Mouse (Mus musculus) kidney, adult 8-10 months (tissue): ENCODE results near the gene Rrh.

Source experiments
- DNase-seq, 2 experiments: peaks; one replicate each; pipeline ENCODE4 v3.0.0; 2022

The Rrh gene

DNA sequence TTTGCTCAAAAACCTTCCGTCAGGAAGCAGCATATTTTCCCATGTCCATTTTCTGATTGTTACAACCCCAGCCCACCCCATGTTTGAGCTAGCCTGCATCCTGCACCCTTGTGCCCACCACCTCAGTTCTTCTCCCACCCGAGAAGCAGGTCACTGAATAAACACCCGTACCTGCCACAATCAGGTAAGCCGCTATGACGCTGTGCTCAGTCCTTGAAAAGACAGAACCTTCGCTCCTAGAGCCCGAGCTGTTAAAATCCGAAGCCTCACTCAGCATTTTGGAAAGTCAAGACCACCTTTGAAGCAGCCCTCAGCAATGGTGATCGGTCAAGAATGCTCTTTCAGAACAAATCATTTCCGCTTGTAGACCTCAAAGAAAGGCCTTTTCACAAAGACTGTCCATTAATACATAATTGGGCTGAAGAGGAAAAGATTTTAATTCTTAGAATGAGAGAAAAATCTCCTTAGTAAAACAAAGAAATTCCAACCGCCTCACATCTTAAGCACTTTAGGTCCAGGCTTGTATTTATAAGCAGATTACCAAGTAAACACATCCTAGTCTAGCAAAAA lies at the start of gene Rrh:
TSS of gene Rrh (minus strand) at position 382 of the 570 bp plus-strand sequence.
- no peak for DNase-seq

DNA sequence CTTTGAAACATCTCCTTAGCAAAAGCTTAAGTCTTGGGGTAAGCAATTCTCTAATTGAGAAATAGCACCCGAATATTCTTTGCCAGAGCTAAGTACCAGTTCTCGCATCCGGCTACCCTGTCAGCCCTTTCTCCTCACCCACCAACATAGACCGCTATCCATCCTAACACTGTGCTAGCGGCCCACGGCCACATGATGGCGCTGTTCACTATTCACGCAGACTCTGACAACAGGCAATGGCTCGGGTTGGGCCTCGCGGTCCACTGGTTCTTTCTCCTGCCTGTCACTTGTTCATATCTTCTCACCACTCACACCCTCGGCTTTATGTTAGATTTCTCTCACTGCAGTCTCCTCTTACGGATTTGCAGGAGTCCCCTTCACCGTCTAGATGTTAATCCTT lies 41.3 kb upstream of the Rrh start:
- peak; percentile 26 to 56 for DNase-seq

DNA sequence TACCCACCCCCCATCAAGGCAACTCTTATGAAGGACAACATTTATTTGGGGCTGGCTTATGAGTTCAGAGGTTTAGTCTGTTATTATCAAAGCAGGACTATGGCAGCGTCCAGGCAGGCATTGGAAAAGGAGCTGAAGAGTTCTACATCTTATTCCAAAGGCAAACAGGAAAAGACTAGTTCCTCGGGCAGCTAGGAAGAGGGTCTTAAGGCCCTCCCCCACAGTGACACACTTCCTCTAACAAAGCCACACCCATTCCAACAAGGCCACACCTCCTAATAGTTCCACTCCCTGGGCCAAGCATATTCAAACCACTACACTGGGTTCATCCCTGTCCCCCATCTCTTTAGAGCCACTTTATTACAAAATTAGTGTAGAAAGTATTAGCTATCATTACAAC lies 40.2 kb upstream of the Rrh start:
- DNase-seq: no peak

DNA sequence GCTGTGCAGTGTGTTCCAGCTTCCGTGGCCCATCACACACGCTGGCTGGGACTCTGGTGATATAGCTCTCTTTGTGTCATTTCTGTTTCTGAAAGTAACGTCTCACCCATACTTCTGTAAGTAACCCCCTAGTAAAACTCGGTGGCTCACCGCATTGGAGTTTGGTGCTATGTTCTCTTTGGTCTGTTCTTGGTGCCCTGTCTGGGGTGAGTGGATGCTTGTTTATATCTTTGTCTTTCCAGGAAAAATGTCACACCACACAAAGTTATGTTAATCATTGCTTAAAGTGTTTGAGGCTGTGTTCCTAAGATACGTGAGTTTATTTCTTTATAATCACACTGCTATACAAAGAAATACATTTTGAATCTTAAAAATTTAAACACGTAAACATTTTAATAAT lies 24.5 kb upstream of the Rrh start:
- DNase-seq: no peak

DNA sequence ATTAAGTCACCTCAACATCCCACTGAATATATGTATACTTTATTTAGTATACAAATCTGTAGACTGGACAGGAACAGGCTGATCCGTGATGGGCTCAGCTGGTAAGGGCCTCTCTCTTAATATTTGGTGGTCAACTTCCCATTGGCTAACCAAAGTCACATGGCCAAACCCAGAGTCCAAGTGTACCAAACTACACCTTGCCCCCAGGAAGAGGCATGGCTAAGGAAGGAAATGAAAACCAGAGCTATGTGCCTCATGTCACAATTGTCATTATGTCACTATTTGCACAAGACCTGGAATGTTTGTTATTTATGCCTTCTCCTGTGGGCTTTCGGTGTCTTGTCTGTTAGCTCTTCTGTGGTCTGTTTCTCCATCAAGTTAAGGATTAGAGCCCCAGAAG lies 23.5 kb upstream of the Rrh start:
- DNase-seq: no peak

DNA sequence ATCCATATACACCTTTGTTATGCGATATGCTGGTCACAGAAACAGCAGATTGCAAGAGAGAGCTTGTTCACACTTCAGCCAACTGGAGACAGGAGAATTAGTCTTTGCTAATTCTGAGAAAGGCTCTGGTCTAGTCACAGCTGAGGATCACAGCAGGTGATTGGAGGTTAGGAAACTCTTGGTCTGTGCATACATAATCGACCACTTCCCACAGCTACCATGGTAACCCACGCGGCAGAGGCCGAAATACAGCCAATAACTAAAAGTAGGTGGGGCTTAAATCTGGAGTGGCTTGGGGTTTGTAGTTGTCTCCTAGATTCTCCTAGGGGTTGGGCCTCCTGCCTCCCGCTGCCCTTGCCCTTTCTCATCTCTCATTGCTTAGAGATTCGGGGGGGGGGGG lies 15.6 kb upstream of the Rrh start:
- DNase-seq: no peak

DNA sequence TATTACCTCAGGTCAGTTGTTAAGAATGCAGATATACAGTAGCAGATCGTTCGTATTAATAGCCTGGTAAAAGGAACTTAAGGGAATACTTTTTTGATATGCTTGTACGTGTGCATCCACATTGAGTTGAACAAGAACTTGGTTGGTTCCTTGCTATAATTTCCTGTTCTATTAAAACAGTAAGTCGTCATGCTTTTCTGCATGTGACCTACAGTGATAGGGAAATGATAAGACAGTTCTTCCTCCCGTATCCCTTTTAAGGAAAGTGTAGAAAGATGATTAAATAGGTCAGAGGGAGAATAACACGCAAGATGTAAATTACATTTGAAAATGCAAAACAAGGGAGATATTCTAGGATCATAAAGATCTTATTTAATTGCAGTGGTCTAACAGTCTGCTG lies 14.6 kb upstream of the Rrh start:
- no peak for DNase-seq

DNA sequence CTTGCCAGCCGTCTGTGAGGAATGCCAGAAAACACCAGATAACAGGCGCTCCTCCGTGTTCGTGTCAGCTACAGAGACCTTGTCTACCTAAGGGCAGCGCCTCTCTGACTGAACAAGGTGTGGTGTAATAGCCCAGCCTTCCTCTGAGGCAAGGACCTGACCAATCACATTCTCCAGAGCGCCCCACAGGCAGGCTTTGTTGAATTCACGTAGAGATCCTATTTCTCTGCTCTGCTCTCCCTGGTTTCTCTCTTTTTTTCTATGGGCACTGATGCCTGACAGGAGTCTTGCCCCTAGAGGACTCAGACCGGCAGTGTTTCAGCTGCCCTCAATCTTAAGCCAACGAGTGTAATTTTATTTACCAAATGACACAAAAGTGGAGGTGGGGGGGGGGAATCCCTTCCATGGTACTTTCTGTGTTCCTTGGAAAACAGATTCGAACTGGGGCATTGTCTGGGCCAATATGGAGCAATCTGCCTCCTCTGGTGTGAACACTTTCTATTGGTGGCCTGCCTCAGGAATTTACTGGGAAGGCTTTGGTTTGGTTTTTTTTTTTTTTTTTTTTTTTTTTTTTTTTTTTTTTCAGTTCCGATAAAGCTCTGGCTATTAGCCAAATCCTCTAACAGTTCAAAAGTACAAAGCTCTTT lies 13.8 kb upstream of the Rrh start:
- peak; percentile 46 to 67 for DNase-seq

DNA sequence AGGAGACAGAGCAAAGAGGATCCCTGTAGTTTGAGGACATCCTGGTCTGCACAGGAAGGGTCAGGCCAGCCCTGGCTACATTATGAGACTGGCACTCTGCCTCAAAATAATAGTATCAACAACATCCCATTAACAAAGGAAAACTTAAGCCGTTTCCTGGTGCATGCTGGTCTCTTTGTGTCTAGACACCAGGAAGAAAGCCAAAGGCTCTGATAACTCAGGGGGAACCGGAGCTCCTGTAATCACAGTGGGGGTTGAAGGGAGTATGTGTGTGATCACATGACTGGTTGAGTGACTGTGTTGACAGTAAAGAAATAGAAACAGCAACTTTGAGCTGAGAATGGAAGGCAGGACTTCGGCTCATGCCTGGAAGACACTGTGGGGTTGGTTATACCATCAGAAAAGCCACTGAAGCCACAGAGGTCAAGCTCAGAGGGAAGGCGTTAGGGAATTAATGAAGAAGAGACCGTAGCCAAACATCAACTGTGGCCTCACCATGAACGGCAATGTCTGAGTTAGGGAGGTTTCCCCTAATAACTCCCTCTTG lies 13.1 kb upstream of the Rrh start, which contains the start of gene Cfi:
TSS of gene Cfi (plus strand) at position 497 of the 547 bp plus-strand sequence.
- no peak for DNase-seq

DNA sequence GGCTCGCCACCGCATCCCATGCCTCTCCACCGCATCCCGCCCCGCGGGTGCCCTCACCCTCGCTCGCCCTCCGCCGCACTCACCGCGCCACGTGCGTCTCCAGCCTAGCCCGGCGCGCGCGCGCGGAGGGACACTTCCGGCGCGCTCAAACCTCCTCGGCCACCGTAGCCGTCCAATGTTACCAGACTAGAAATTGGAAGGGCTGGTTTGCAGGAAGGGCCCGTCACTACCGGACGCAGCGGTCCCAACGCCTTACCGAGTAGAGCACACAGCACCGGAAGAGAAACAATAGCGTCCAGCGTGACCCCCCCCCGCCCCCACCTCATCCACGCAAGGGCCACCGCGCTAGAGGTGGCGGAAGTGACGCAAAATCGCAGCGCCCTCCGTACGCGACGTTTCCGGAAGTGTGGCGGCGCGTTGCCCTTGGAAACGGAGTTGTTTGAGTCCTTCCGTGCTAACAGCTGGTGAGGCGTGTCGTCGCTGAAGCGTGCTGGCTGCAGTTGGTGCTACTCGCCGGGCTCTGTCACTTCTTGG lies 8.7 kb upstream of the Rrh start, which contains the start of gene Gar1:
TSS of gene Gar1 (minus strand) at position 362 of the 534 bp plus-strand sequence.
- DNase-seq: peak; percentile 94 to 95

DNA sequence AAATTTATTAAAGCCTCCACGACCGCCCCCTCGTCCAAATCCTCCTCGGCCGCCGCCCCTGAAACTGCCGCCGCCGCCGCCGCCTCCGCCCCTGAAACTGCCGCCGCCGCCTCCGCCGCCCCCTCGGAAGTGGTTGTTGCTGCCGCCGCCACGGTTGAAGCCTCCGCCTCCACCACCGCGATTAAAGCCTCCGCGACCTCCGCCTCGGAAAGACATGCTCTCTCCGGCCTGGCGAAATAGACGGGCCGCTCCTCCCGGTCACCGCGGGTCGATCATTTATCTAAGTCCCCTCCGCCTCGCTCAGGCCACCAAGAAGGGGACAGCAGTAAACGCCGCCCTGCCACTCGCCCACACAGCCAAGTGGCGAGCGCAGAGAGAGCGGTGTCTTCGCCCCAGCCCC lies 8.2 kb upstream of the Rrh start:
- DNase-seq: no peak

DNA sequence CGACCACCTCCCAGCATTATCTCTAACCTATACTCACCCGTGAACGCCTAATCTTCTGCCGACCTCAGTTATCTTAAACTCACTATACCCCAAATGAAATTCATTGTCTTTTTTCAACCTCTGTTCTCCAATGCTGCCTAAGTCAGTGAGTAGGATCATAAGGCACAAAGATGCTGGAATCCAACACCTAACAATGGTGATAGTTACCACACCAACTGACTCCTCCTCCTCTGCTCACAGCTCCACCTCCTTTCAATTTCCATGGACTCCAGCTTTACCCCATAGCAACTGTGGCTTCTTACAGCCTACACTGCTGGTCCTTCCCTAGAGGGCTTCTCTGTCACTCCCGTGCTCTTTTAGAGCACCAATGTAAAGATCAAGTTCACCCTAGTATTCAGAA lies 5.3 kb upstream of the Rrh start:
- DNase-seq: no peak

DNA sequence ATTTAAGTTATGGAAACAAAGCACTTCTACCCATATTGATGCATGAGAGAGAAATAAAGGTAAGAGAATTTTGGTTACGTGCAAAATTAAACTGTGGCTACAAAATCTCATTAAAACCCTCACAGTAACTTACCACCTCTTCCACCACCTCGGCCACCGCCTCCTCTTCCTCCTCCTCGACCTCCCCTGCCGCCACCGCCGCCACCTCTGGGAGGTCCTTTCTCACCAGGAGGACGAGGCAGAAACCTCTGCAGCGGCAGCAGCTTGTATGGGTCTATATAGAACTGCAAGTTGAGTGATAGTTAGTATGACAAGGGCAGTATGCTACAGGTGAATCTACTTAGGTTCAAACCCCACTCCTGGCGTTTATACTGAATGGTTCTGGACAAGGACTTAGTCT lies 4.3 kb upstream of the Rrh start:
- no peak for DNase-seq

DNA sequence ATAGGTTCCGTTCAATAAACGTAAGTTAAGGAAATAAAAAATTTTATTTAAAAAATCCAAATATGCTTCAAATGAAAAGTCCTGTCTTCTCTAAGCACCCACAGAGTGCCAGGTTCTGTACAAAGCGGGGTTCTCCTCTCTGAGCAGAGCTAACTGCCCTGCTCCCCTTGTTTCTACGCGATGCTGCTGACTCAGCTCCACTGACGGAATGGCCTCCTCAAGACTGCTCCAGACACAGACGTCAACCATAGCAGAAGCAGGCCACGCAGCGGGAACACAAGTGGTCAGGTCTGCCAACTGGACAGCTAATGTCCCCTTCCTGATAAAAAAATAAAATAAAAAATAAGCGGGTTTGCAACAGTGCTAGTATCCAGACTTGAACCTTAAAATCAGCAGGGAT lies 2.5 kb upstream of the Rrh start:
- DNase-seq: no peak

DNA sequence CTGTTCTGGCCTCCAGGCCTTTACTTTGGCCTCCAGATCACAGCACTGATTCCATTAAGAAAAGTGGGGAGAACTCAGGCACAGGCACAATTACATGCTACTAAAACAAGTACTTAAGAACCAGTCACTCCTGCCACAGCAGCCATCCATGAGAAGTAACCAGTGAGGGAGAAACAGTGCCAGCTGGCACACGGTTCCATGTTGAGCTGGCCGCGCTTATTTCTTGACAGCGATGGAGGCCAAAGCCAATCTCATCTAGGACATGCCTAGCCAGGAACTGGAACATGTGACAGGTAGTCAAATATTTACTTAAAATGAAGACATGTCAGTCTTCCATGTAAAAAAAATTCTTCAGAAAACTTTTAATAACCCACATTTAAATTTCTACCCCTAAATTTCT lies 1.8 kb upstream of the Rrh start:
- DNase-seq: peak in 1 of 2 experiments; percentile 11

DNA sequence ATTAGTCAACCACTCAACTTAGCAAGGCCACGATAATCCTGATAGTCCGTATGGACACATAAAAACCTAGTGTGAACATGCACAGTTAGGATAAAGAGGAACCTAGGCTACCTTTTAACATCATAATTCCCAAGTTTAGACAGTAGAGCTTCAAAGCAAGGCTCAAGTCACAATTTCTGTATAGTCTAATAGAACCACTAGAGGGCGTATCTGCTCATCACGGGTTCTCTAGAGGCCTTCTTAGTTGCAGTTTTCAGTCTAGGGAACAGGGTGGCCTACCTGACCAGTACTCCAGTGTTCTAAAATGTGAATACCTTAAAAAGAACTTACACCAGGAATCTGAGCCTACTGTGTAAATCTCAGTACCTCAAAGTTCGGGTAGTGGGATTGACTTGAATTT lies 906 bp upstream of the Rrh start:
- DNase-seq: no peak

DNA sequence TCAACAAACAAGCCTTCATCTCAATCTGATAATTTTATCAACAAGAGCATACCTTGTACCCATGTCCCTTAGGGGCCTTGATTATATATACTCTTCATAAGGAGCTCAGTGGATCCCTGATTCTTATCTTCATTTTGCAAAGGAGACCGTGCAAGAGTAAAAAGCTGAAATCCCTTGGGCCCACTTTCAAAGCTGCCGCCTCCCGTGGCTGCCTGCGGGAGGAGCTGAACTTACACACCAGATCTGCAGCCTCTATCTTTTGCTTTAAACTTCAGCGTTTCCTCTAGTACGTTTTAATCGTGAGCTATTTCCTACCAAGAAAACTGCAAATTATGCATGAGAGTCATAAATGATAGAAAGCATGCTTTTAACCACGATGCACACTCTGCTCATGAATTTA lies 651 bp downstream of the Rrh start:
- DNase-seq: no peak

DNA sequence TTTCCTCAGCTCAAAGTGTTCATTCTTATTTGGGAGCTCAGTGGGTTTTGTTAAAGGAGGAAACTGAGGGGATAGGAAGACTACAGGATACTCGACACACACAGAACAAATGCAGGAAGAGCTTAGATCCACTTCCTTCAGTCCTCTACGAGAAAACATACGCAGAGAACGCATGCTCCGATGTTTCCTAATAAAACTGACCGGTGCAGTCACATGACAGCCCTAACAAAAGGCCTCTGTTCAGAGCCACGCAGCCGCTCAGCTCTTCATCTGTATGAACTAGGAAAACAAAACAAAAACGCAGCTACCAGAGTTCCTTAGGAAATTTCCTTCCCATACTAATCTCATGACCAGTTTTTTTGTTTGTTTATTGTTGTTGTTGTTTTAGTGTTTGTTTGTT lies 1.5 kb downstream of the Rrh start:
- DNase-seq: no peak

DNA sequence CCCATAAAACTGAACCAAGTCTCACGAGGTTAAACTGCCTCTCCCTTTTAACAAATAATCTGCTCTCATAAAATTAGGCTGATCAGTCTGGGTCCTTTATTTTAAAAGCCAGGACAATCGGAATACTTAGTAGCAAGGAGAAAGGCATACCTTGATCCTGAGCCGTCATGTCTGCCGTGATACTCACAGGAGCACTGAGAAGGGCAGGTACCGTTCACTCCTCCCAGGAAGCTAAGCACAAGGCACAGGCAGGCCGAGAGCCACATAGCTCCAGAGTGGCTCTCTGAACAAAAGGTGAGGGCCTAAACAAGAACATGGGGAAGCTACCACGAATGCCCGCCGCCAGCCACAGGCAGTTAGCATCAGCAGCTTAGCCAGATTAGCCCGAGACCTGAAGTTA lies 18.6 kb downstream of the Rrh start, which contains the start of gene Lrit3:
TSS of gene Lrit3 (minus strand) at position 266 of the 400 bp plus-strand sequence.
- no peak for DNase-seq

DNA sequence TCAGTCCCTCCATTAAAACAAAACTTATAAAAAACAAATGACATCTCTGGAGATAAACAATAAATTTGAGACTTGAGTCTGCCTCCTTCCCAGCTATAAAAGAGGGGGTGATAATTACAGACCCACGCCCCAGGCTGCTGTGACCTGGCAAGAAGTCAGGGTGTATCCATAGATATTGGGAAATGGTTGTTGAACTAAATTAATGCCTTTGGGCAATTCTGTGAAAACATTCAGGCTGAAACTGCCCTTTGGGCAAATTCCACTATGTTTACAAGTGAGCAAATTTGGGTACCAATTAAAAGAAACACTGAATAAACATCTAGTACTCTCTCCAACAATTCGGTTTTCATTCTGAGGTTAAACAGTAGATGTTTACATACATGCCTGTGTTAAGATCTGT lies 23.4 kb downstream of the Rrh start:
- DNase-seq: peak; percentile 21 to 53

DNA sequence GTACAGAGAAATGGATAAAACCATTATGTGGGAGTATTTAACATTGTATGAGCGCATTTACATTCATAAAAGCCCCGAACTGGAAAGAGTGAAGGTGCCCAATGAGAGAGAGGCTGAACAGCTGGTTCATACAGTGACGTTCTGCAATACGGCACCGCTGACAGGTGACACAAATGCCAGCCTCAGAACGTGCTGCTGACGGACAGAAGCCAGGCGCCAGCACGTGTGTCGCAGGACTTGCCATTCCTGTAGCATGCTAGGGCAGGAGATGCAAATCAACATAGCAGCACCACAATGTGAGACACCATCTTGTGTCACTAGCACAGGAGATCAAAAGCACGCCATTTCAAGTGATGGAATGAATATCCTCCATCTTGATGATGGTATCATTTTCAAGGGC lies 23.8 kb downstream of the Rrh start:
- no peak for DNase-seq

DNA sequence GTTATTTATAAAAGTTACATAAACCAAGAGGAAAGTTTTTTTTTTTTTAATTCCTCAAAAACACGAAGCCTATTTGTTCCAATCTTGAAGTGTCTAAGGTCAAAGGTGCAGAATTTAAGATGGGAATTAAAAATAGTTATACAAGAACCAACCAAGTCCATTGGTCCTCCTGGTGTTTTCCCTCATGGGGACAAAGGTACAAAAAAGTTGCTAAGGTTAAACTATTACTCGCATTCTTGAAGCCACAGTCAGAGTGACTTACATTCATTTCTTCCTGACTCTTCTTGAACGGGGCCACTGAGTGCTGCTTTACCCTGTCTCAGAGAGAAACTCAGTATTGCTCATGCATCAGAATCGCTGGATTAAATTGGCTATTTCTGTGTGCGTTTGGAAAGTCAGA lies 25.0 kb downstream of the Rrh start:
- peak in 1 of 2 experiments; percentile 66 for DNase-seq

DNA sequence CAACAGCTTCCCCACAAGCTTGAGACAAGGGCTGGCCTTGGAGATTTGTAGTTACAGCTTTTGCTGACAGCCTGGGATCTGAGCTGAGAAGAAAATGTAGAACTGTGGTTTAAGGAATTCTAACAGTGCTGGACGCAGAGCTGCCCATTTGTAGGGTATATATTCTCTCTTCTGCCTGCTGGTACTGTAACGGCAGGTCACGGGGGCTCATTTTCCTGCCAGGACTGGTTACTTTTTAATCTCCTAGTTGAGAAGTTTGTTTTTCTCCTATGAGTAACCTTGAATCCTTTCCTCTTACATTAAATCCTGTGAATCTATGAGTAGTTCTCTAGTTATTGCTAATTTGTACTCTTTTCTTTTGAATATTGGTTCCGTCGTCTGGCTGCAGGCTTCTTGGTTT lies 28.6 kb downstream of the Rrh start:
- peak; percentile 85 to 89 for DNase-seq

DNA sequence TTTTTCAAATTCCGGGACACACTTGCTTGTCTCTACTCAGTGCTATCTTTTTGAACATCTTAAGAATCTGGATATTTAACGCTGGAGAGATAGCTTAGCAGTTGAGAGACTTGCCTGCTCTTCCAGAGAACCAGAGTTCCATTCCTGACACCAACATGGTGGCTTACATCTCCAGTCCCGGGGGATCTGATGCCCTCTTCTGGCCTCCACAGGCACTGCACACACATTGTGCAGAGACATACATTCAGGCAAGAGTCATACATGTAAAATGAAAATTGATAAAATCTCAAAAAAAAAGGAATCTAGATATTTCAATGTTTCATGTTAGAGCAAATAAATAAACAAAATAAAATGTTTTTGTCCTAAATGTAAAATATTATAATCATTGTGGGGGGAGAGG lies 39.6 kb downstream of the Rrh start:
- DNase-seq: no peak
